9 mouse cellular contexts compared by ENCODE assay signal in the genomic region with DNA sequence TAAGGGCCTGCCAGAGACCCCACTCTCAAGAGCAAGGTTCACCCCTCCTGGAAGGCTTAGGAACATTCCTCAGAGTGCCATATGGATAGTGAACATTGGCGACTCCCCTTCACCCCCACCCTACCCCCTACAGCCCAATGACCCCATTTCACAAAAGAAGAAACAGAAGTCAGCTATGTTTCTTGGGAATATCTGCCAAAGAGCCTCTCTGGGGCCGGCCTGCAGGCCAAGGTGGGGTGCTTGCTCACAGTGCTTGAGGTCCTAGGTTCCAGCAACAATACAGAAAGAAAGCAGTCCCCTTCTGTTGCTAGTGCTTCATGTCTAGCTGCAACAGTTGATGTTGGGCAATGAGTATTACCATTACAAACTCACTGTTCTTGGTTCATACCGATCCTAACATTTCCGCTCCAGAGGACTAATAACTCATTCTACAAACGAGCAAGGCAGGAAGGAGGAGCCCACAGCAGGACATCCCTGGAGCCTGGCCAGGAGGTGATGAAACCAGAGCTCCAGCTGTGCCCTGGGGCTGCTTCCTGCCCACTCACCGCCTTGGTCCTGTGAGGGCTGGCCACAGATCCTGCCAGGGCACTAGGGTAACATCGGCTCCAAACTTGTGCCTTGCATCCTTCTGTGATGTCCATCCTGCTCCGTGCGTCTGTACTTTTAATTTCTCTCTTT. TPM values are rescaled to one million over a fixed set of nuclear protein-coding genes. Genes with fewer than 3 reads are reported as not detected.
DNase-seq lines count a peak whose midpoint lies in the region; ATAC-seq and TF ChIP-seq lines count a peak whose summit lies in the region.
"Had no signal": no experiment of that assay in that cellular context is flagged by ENCODE, and none has a peak within 500 bp of the region (broad histone marks: within the 10 kb centered on the region; RNA-seq: fewer than 3 reads in every experiment).

No protein-coding gene starts in this region.

- H3K9ac ChIP-seq in neural tube, embryonic 15.5 days (replicated peaks): no peak overlapping the region
- H3K9ac ChIP-seq: limb, embryonic 15.5 days had no signal

- peaks cover 24% of the 10 kb centered on the region for H3K36me3 ChIP-seq in E14TG2a.4 (ENCODE audit: insufficient read depth, low read length)
- peaks cover 5% of the 10 kb centered on the region; the same call in 1 of the 2 replicates for H3K36me3 ChIP-seq in neural tube, embryonic 15.5 days

- intact Hi-C loops in heart, postnatal 36 days (cut with DNase I): no loop called here
- intact Hi-C loops in heart, postnatal 25 days (cut with DNase I): no loop called here

- H3K4me2 ChIP-seq in neural tube, embryonic 15.5 days: no peak overlapping the region
- H3K4me2 ChIP-seq: limb, embryonic 15.5 days had no signal

- H3K9me3 ChIP-seq in E14TG2a.4 (ENCODE audit: low read length): no peaks in the 10 kb centered on the region
- no peaks in the 10 kb centered on the region for H3K9me3 ChIP-seq in neural tube, embryonic 15.5 days (replicated peaks)
- H3K9me3 ChIP-seq: limb, embryonic 15.5 days had no signal

- no peak for TF ChIP-seq CTCF in E14TG2a.4 (conservative IDR thresholded peaks at IDR 0.05; ENCODE audit: low read length)

- peak; percentile 48 to 53 for DNase-seq in heart, postnatal 36 days
- no peak for DNase-seq in heart, postnatal 25 days (ENCODE audit: low spot score)
- peak; percentile 79 for DNase-seq in cerebellum, adult 9-10 months
- DNase-seq in kidney, postnatal 14 days: peak; percentile 86
- DNase-seq in thymus, postnatal 0 days (ENCODE audit: low spot score): no peak

- peaks cover 40% of the 10 kb centered on the region for H3K4me1 ChIP-seq in E14TG2a.4 (replicated peaks; ENCODE audit: low read depth, low read length)
- H3K4me1 ChIP-seq in neural tube, embryonic 15.5 days: peaks cover 45% of the 10 kb centered on the region

- 0 out of 2 replicates have a peak overlapping the region, but pooled peaks have one; percentile 10 for H3K4me3 ChIP-seq in E14TG2a.4 (replicated peaks; ENCODE audit: low read length)
- H3K4me3 ChIP-seq in neural tube, embryonic 15.5 days (replicated peaks): no peak overlapping the region
- H3K4me3 ChIP-seq: limb, embryonic 15.5 days had no signal

- H3K27ac ChIP-seq in neural tube, embryonic 15.5 days (replicated peaks): no peak overlapping the region
- H3K27ac ChIP-seq: limb, embryonic 15.5 days had no signal

- H3K27me3 ChIP-seq in E14TG2a.4 (ENCODE audit: insufficient read depth, low read length): peaks cover 29% of the 10 kb centered on the region
- H3K27me3 ChIP-seq in neural tube, embryonic 15.5 days (replicated peaks): no peaks in the 10 kb centered on the region
- H3K27me3 ChIP-seq: limb, embryonic 15.5 days had no signal

- WGBS in neural tube, embryonic 15.5 days: 52% methylated on average over 9 of the region's 9 CpGs

- ATAC-seq in inflammation-experienced regulatory T-cells, adult 6 months: no peak
- no peak for ATAC-seq in neural tube, embryonic 15.5 days (ENCODE audit: low FRiP score)

RNA-seq across cellular contexts. Expression of gene Slc25a29, which starts 3.6 kb away (rescaled TPM):
- total RNA-seq in heart, postnatal 36 days (2021): 10 to 100 TPM in 1 of 2 experiments, 1 to 10 TPM in 1; 8.5 to 10.7 TPM
- total RNA-seq in heart, postnatal 25 days (2021): 10 to 100 TPM in 1 of 2 experiments, 1 to 10 TPM in 1; 9.8 to 14.1 TPM
- polyA plus RNA-seq in inflammation-experienced regulatory T-cells, adult 6 months (2017; shearing (Covaris generic)): 1 to 10 TPM; 1.4 to 4.3 (median 3.5) TPM
- 18.5 and 19.9 TPM in 2 replicates for polyA plus RNA-seq in neural tube, embryonic 15.5 days (2015; fragmentation: Nextera tagmentation; extraction: Ambion mirVana)
- polyA plus RNA-seq in thymus, postnatal 0 days (2015; fragmentation: Nextera tagmentation; extraction: Ambion mirVana): 14.8 and 16.4 TPM in 2 replicates

RNA-seq across cellular contexts. Expression of gene Slc25a47, which starts 3.7 kb away (rescaled TPM):
- 1 to 10 TPM; 6.5 to 6.9 TPM for total RNA-seq in heart, postnatal 36 days (2021)
- 1 to 10 TPM; 5.9 to 9.3 TPM for total RNA-seq in heart, postnatal 25 days (2021)
- polyA plus RNA-seq in inflammation-experienced regulatory T-cells, adult 6 months (2017; shearing (Covaris generic)): 1 to 10 TPM in 1 of 3 experiments, under 1 TPM in 2; 0.83 to 1.0 (median 0.99) TPM
- polyA plus RNA-seq in neural tube, embryonic 15.5 days (2015; fragmentation: Nextera tagmentation; extraction: Ambion mirVana): 6.7 and 7.7 TPM in 2 replicates
- 7.3 and 8.4 TPM in 2 replicates for polyA plus RNA-seq in thymus, postnatal 0 days (2015; fragmentation: Nextera tagmentation; extraction: Ambion mirVana)

RNA-seq across cellular contexts. Expression of gene Yy1, which starts 39.3 kb away (rescaled TPM):
- total RNA-seq in heart, postnatal 36 days (2021): 10 to 100 TPM; 38.3 to 42.7 TPM
- 10 to 100 TPM; 28.3 to 38.9 TPM for total RNA-seq in heart, postnatal 25 days (2021)
- polyA plus RNA-seq in inflammation-experienced regulatory T-cells, adult 6 months (2017; shearing (Covaris generic)): 10 to 100 TPM; 16.4 to 18.6 (median 17.1) TPM
- 10.2 and 13.7 TPM in 2 replicates for polyA plus RNA-seq in neural tube, embryonic 15.5 days (2015; fragmentation: Nextera tagmentation; extraction: Ambion mirVana)
- 20.6 and 27.4 TPM in 2 replicates for polyA plus RNA-seq in thymus, postnatal 0 days (2015; fragmentation: Nextera tagmentation; extraction: Ambion mirVana)

Comparison
In these comparisons a context has a peak if more than half of its experiments do, and no peak if none do; other contexts are left out.
1. DNase-seq: peak in heart, postnatal 36 days (2 of 2), cerebellum, adult 9-10 months (single experiment) and kidney, postnatal 14 days (single experiment); none in heart, postnatal 25 days (single experiment) and thymus, postnatal 0 days (single experiment).